In the genomic region with DNA sequence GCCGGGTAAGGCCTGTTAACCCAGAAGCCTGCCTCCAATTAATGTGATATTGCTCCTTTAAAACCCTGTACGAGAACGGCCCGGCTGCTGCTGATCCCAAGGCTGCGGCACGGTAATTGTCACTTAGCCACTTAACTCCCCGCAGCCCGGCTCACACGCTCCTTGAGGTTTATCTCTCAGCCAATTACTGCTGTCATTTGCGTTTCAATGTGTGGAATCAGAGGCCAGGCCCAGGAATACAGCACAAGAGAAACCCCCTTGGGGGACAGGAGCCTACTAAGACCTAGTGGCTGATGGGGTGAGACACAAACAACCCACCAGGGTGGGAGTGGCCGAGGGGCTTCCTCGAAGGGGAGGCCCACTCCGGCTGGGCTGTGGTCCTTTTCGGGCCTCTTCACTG, we compare ENCODE assay signal across 8 mouse cellular contexts.
DNase-seq lines count a peak whose midpoint lies in the region; ATAC-seq lines count a peak whose summit lies in the region.

No protein-coding gene starts in this region.

- peaks cover 61% of the 10 kb centered on the region for H3K4me1 ChIP-seq in heart, embryonic 12.5 days (replicated peaks)
- peaks cover 28 to 43% of the 10 kb centered on the region in 2 experiments for H3K4me1 ChIP-seq in heart, embryonic 14.5 days (ENCODE audit: control insufficient read depth in 2 of 2, insufficient read depth in 2 of 2, low read length in 2 of 2)
- peaks cover 45% of the 10 kb centered on the region for H3K4me1 ChIP-seq in liver, embryonic 13.5 days (replicated peaks)

- H3K27ac ChIP-seq in heart, embryonic 12.5 days (ENCODE audit: poor library complexity, severe bottlenecking): peak overlapping the region; percentile 95
- H3K27ac ChIP-seq in heart, embryonic 14.5 days (replicated peaks in 1 of 2; ENCODE audit: control insufficient read depth in 1 of 2, insufficient read depth in 1 of 2, low read depth in 2 of 2, low read length in 2 of 2): peak overlapping the region; percentile 66 to 94
- peak overlapping the region; percentile 45 for H3K27ac ChIP-seq in liver, embryonic 13.5 days

- DNase-seq in heart, adult 8-10 months (ENCODE audit: low spot score): no peak
- peak; percentile 55 for DNase-seq in cerebellum, adult 9-10 months
- DNase-seq in liver, embryonic 13.5 days: no peak
- no peak for DNase-seq in thymus, postnatal 25 days
- no peak for DNase-seq in frontal cortex, adult 2 months (ENCODE audit: extremely low spot score in 1 of 2, low spot score in 1 of 2)
- no peak for DNase-seq in T-cell, adult 2 months (ENCODE audit: low spot score)

- ATAC-seq in heart, embryonic 12.5 days (ENCODE audit: insufficient number of reproducible peaks, low FRiP score): no peak
- ATAC-seq in heart, embryonic 14.5 days (ENCODE audit: insufficient number of reproducible peaks, insufficient read depth, low FRiP score, low read depth): no peak
- no peak for ATAC-seq in liver, embryonic 13.5 days (ENCODE audit: low read depth)

- no peaks in the 10 kb centered on the region for H3K27me3 ChIP-seq in heart, embryonic 12.5 days (replicated peaks)
- H3K27me3 ChIP-seq in heart, embryonic 14.5 days (ENCODE audit: control insufficient read depth, insufficient read depth, low read length): no peaks in the 10 kb centered on the region
- H3K27me3 ChIP-seq in liver, embryonic 13.5 days: no peaks in the 10 kb centered on the region

- no peaks in the 10 kb centered on the region for H3K36me3 ChIP-seq in heart, embryonic 12.5 days
- H3K36me3 ChIP-seq in heart, embryonic 14.5 days (ENCODE audit: control insufficient read depth, insufficient read depth, low read length): no peaks in the 10 kb centered on the region
- H3K36me3 ChIP-seq in liver, embryonic 13.5 days: no peaks in the 10 kb centered on the region

- no peaks in the 10 kb centered on the region for H3K9me3 ChIP-seq in heart, embryonic 12.5 days (replicated peaks)
- H3K9me3 ChIP-seq in heart, embryonic 14.5 days (ENCODE audit: control insufficient read depth, low read length): no peaks in the 10 kb centered on the region
- no peaks in the 10 kb centered on the region for H3K9me3 ChIP-seq in liver, embryonic 13.5 days (replicated peaks)

- H3K4me3 ChIP-seq in heart, embryonic 12.5 days: peak overlapping the region; percentile 26
- H3K4me3 ChIP-seq in heart, embryonic 14.5 days (ENCODE audit: control insufficient read depth in 1 of 2, insufficient read depth in 1 of 2, low read depth in 1 of 2, low read length in 2 of 2): peak overlapping the region; percentile 25 to 38; a peak in 3 of 4 replicates
- H3K4me3 ChIP-seq in liver, embryonic 13.5 days (replicated peaks): 0 out of 2 replicates have a peak overlapping the region, but pooled peaks have one; percentile 12

- H3K4me2 ChIP-seq in heart, embryonic 12.5 days: peak overlapping the region; percentile 63
- H3K4me2 ChIP-seq in heart, embryonic 14.5 days (ENCODE audit: low read length): peak overlapping the region; percentile 81
- peak overlapping the region; percentile 58 for H3K4me2 ChIP-seq in liver, embryonic 13.5 days

- 7% methylated on average over 14 of the region's 14 CpGs for WGBS in heart, embryonic 12.5 days
- WGBS in heart, embryonic 14.5 days: 7% methylated on average over 14 of the region's 14 CpGs
- WGBS in liver, embryonic 13.5 days (ENCODE audit: insufficient replicate concordance): 39% methylated on average over 14 of the region's 14 CpGs

- H3K9ac ChIP-seq in heart, embryonic 12.5 days: peak overlapping the region; percentile 73
- peak overlapping the region; percentile 71 for H3K9ac ChIP-seq in heart, embryonic 14.5 days (ENCODE audit: low read length)
- peak overlapping the region; percentile 43; the same call in 1 of the 2 replicates for H3K9ac ChIP-seq in liver, embryonic 13.5 days

Comparison
In these comparisons a context has a peak if more than half of its experiments do, and no peak if none do; other contexts are left out.
1. H3K27ac ChIP-seq: peak in every context shown above with its lines; median percentile 95 in heart, embryonic 12.5 days; 80 in heart, embryonic 14.5 days; 45 in liver, embryonic 13.5 days.